Mouse (Mus musculus) thymus, adult 2 months (tissue): ENCODE results near the gene Tacr1. TPM values are rescaled to one million over a fixed set of nuclear protein-coding genes. Genes with fewer than 3 reads are reported as not detected.

Experiments
- DNase-seq: peaks from one replicate; pipeline ENCODE4 v3.0.0; 2021
- H3K27ac ChIP-seq: fragments of 200-500 bp; 2 replicates; pipeline ENCODE4 v1.5.1; 2012; ENCODE audit warnings: low read length, control low read depth; ENCODE audit not compliant: control insufficient read depth, insufficient read depth
- H3K27me3 ChIP-seq: fragments of 200-500 bp; 2 replicates; pipeline ENCODE4 v1.6.1; 2012; ENCODE audit warnings: mild to moderate bottlenecking, low read length, moderate library complexity, mixed read lengths; ENCODE audit not compliant: control insufficient read depth, insufficient read depth
- H3K36me3 ChIP-seq: fragments of 200-500 bp; 2 replicates; pipeline ENCODE4 v1.6.1; 2012; ENCODE audit warnings: mild to moderate bottlenecking, low read length, moderate library complexity; ENCODE audit not compliant: control insufficient read depth, insufficient read depth
- H3K4me1 ChIP-seq: fragments of 200-500 bp; replicated peaks from 2 replicates; pipeline ENCODE4 v1.6.1; 2012; ENCODE audit warnings: low read length; ENCODE audit not compliant: control insufficient read depth, insufficient read depth
- H3K4me3 ChIP-seq: fragments of 200-500 bp; 2 replicates; pipeline ENCODE4 v1.5.1; 2012; ENCODE audit warnings: mild to moderate bottlenecking, low read length, control low read depth, moderate library complexity; ENCODE audit not compliant: control insufficient read depth, insufficient read depth
- CTCF ChIP-seq: fragments of 200-500 bp; IDR thresholded peaks from 2 replicates; pipeline ENCODE4 v1.5.1; 2012; ENCODE audit warnings: mild to moderate bottlenecking, control low read depth, low read length, moderate library complexity, borderline replicate concordance; ENCODE audit not compliant: control insufficient read depth, poor library complexity, insufficient read depth; ENCODE audit errors: extremely low read depth
- POLR2A ChIP-seq: fragments of 200-500 bp; IDR thresholded peaks from 2 replicates; pipeline ENCODE4 v1.6.1; 2012; ENCODE audit warnings: mild to moderate bottlenecking, low read length, control low read depth, moderate library complexity; ENCODE audit not compliant: control insufficient read depth, poor library complexity, insufficient read depth; ENCODE audit errors: extremely low read depth
- WGBS: fragments of 180-500 bp; shearing (Covaris S2); methylation state at CpG from one replicate; pipeline ENCODE4 v1.1.7; 2018; 5-methylcytosine and 5-hydroxymethylcytosine counted together
- polyA plus RNA-seq: library from polyadenylated mRNA; depleted of rRNA; stranded (reverse); fragments of >200 nt; gene quantifications from 2 replicates; pipeline ENCODE4 v1.2.3, GENCODE M21; 2012

Tacr1 gene
- polyA plus RNA-seq, 1 experiment: 0.70 TPM

DNA sequence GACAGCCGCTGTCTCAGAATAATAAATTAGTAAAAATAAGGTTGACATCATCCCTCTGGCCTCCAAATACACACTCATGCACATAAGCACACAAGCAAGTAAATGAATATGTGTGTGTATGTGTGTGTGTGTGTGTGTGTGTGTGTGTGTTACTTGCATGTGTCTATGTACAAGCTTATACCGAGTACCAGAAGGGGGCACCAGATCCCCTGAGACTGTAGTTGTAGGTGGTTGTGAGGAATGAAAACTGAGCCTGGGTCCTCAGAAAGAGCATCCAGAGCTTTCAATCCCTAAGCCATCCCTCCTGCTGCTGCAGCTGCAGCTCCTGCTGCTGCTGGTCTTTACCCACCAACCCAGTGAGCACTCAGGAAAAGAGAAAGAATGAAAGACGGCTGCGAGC, 206.6 kb downstream of the Tacr1 start:
- Histone ChIP-seq H3K27ac (no peak overlapping the region), H3K4me3 (no peak overlapping the region), H3K4me1 (no peaks in the 10 kb centered on the region), H3K36me3 (no peaks in the 10 kb centered on the region), H3K27me3 (no peaks in the 10 kb centered on the region)
- WGBS: 100% methylated on average over 4 of the region's 4 CpGs
- TF ChIP-seq POLR2A: no peak
- TF ChIP-seq CTCF: no peak
- no peak for DNase-seq

DNA sequence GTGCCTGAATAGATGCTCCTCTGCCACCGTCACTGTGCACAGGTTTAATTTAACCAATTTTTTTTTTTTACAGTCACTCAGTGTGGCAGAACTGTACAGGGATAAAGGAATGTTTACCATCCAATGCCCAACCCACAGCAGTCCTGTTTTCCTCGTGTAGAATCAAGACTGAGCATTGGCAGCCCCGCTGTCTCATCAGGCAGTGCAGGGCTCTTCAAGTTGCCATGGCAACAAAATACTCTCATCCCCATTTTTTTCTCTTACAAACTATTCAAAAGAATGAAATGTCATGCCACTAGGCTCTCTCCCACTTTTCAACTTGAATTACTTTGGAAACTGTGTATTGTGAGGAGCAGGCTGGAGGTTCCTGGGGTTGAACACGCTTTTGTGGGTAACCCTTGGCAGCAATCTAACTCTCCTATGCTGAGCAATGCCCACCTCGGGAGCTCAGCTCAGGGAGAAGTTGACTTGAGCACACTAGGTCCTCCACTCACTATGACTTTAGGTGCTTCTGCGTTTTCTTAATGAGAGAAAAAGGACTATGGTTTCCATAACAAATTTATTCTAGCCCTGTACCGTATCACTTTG, 207.3 kb downstream of the Tacr1 start:
- 89% methylated on average over 7 of the region's 7 CpGs for WGBS
- Histone ChIP-seq H3K36me3 (no peaks in the 10 kb centered on the region), H3K27ac (no peak overlapping the region), H3K27me3 (no peaks in the 10 kb centered on the region), H3K4me1 (no peaks in the 10 kb centered on the region), H3K4me3 (no peak overlapping the region)
- no peak for DNase-seq
- TF ChIP-seq POLR2A (no peak), CTCF (no peak)
